Mouse (Mus musculus) megakaryocyte-erythroid progenitor cell, adult 5 weeks (primary cell): ENCODE results near the gene Olfr1445. TPM values are rescaled to one million over a fixed set of nuclear protein-coding genes. Genes with fewer than 3 reads are reported as not detected.

Experiments
- polyA plus RNA-seq: library from polyadenylated mRNA; stranded (reverse); fragments of >175 nt; gene quantifications from 2 replicates; pipeline ENCODE4 v1.2.3, GENCODE M21; 2012

Olfr1445 gene
- polyA plus RNA-seq: not detected in 2 replicates

GRCm38 (mm10) chr19:12883555-12883954 lies at the start of gene Olfr1445:
Olfr1445 (plus strand) TSS chr19:12883855.

GRCm38 (mm10) chr19:12846382-12846781 lies 37.3 kb upstream of the Olfr1445 start, which contains the start of gene Gm5244:
Gm5244 (plus strand) TSS chr19:12846682.

DNA sequence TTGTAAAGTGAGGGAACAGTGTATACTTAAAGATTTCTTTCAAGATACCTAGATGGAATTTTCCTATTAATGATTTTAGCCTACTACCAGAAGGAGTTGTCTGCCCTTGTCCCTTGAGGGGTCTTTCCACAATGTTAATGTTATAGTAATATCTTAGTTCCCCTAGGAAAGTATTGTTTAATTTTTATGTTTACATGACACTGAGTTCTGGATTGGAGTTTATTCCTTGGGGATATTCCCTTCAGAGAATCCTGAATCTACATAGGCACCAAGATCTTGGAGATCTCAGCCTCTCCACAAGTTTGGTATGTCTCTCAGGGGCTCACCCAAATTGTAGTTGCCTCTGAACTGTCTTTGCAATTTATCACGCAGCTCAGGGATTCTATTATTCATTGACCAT lies 26.7 kb upstream of the Olfr1445 start, which contains the start of gene Olfr1444:
Gene Olfr1444, plus strand, starts transcription at position 301 of the 400 bp plus-strand sequence.

GRCm38 (mm10) chr19:12893424-12893823 lies 9.8 kb downstream of the Olfr1445 start, which contains the start of gene Olfr1446:
Olfr1446 (minus strand) TSS chr19:12893524.

GRCm38 (mm10) chr19:12903643-12904042 lies 20.0 kb downstream of the Olfr1445 start, which contains the start of gene Olfr1447:
Olfr1447 (minus strand) TSS chr19:12903743.

GRCm38 (mm10) chr19:12924319-12924718 lies 40.7 kb downstream of the Olfr1445 start, which contains the start of gene Olfr1448:
Olfr1448 (minus strand) TSS chr19:12924419.

DNA sequence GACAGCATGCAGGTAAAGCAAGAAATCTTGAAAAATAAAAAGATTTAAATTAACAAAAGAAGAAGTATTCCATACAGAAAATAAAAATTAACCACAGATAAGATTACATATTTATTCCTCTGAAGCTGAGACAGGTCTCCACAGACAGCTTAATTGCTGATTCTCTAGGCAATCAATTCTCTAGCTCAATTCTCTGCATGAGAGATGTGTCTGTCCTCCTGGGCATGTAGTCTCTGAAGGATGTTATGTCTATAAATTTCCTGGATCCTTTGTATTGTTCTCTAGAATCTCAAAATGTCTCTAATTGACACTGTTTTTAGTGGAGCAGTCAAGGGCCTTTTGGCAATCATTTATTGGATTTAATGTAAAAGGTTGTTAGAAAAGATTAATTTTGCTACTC lies 46.9 kb downstream of the Olfr1445 start, which contains the start of gene Olfr1449:
Gene Olfr1449, plus strand, starts transcription at position 301 of the 400 bp plus-strand sequence.

Other genes starting within 250 kb of the Olfr1445 start
- gene Olfr1442, start 213.4 kb upstream of the Olfr1445 start, polyA plus RNA-seq: not detected in 2 replicates
- gene Olfr1443, start 205.7 kb upstream of the Olfr1445 start, polyA plus RNA-seq: not detected in 2 replicates
- gene Keg1, start 188.1 kb upstream of the Olfr1445 start, polyA plus RNA-seq: not detected in 2 replicates
- 0.10 and 0.22 TPM in 2 replicates for gene Cntf, start 118.2 kb upstream of the Olfr1445 start, polyA plus RNA-seq
- 35.3 and 51.8 TPM in 2 replicates for gene Zfp91, start 87.7 kb upstream of the Olfr1445 start, polyA plus RNA-seq
- 0.18 and 0.88 TPM in 2 replicates for gene Lpxn, start 87.7 kb upstream of the Olfr1445 start, polyA plus RNA-seq
- not detected in 2 replicates for gene Gm5244, start 37.2 kb upstream of the Olfr1445 start, polyA plus RNA-seq
- not detected in 2 replicates for gene Olfr1444, start 26.6 kb upstream of the Olfr1445 start, polyA plus RNA-seq
- not detected in 2 replicates for gene Olfr1446, start 9.7 kb downstream of the Olfr1445 start, polyA plus RNA-seq
- not detected in 2 replicates for gene Olfr1447, start 19.9 kb downstream of the Olfr1445 start, polyA plus RNA-seq
- not detected in 2 replicates for gene Olfr1448, start 40.6 kb downstream of the Olfr1445 start, polyA plus RNA-seq
- gene Olfr1449, start 47.0 kb downstream of the Olfr1445 start, polyA plus RNA-seq: not detected in 2 replicates
- gene Olfr1450, start 66.4 kb downstream of the Olfr1445 start, polyA plus RNA-seq: not detected in 2 replicates
- not detected in 2 replicates for gene Olfr1451, start 111.2 kb downstream of the Olfr1445 start, polyA plus RNA-seq
- gene Olfr1453, start 144.5 kb downstream of the Olfr1445 start, polyA plus RNA-seq: not detected in 2 replicates
- not detected in 2 replicates for gene Olfr1454, start 176.8 kb downstream of the Olfr1445 start, polyA plus RNA-seq
- gene Olfr1457, start 214.0 kb downstream of the Olfr1445 start, polyA plus RNA-seq: not detected in 2 replicates
- not detected in 2 replicates for gene Olfr1458, start 222.9 kb downstream of the Olfr1445 start, polyA plus RNA-seq